Mouse (Mus musculus) left cerebral cortex, adult 2 months (tissue): ENCODE measurements around the gene Pdpk1. TPM values are rescaled to one million over a fixed set of nuclear protein-coding genes. Genes with fewer than 3 reads are reported as not detected.

Experiments
- DNase-seq, 2 experiments: peaks; one replicate each; pipeline ENCODE4 v3.0.0; 2021 to 2022; ENCODE audit warnings: low spot score in 2 of 2, mixed read lengths in 1 of 2; ENCODE audit errors: extremely low spot score in 1 of 2
- H3K27ac ChIP-seq: fragments of 200-600 bp; 2 replicates; pipeline ENCODE4 v1.8.1; 2022
- H3K4me3 ChIP-seq: fragments of 200-600 bp; 2 replicates; pipeline ENCODE4 v1.8.1; 2022
- CTCF ChIP-seq: fragments of 200-600 bp; IDR thresholded peaks from 2 replicates; pipeline ENCODE4 v1.8.1; 2022; ENCODE audit warnings: antibody characterized with exemption, mild to moderate bottlenecking, moderate library complexity
- intact Hi-C: fragments of 180-260 bp; cut with DNase I; formaldehyde crosslinking; loops from one replicate; pipeline ENCODE4 v1.15.1; 2025
- total RNA-seq, 2 experiments: library from RNA; stranded (reverse); gene quantifications; 2 replicates each; pipeline ENCODE4 v1.2.3; 2021

The Pdpk1 gene
- total RNA-seq, 2 experiments from 2014 or later: 114 to 116 TPM

GRCm38 (mm10) chr17:24171738-24172137 lies 21.0 kb upstream of the Pdpk1 start:
- TF ChIP-seq CTCF: no peak
- no peak overlapping the region for H3K4me3 ChIP-seq
- H3K27ac ChIP-seq: no peak overlapping the region
- intact Hi-C loops: loop anchor here (2.0 to 5.0 kb wide), 4 partner anchors 135 to 241 kb away; partner anchors contain the start of genes Abca17, Abca3 and Rnps1
- no peak for DNase-seq

GRCm38 (mm10) chr17:24170729-24171128 lies 20.0 kb upstream of the Pdpk1 start:
- DNase-seq: no peak
- H3K27ac ChIP-seq: peak overlapping the region; percentile 100
- no peak for TF ChIP-seq CTCF
- intact Hi-C loops: loop anchor here (5.0 kb wide), 3 partner anchors 182 to 242 kb away; partner anchors contain the start of genes Abca17, Abca3 and Rnps1
- H3K4me3 ChIP-seq: no peak overlapping the region

- no peak for DNase-seq
- peak overlapping the region; percentile 100 for H3K27ac ChIP-seq
- TF ChIP-seq CTCF: no peak
- intact Hi-C loops: loop anchor here (5.0 kb wide), 3 partner anchors 182 to 242 kb away; partner anchors contain the start of genes Abca17, Abca3 and Rnps1
- H3K4me3 ChIP-seq: peak overlapping the region; percentile 98
Observed at GRCm38 (mm10) chr17:24170125-24170524, 19.4 kb upstream of the Pdpk1 start.

- DNase-seq: peak; percentile 91 to 92
- peak; percentile 45 for TF ChIP-seq CTCF
- H3K27ac ChIP-seq: peak within 1 kb of the TSS; percentile 100
- H3K4me3 ChIP-seq: peak within 1 kb of the TSS; percentile 98
- intact Hi-C loops: loop anchor here (2.0 to 5.0 kb wide), 4 partner anchors 35 to 243 kb away; partner anchors contain the start of genes Abca17, Abca3, Rnps1 and Tbc1d24
Observed at GRCm38 (mm10) chr17:24169317-24170065, 18.8 kb upstream of the Pdpk1 start, which contains the start of gene Atp6v0c. Atp6v0c (minus strand) TSS chr17:24169702.

GRCm38 (mm10) chr17:24168590-24169277 lies 18.0 kb upstream of the Pdpk1 start:
- TF ChIP-seq CTCF: no peak
- peak overlapping the region; percentile 98 for H3K4me3 ChIP-seq
- DNase-seq: peak; percentile 76
- peak overlapping the region; percentile 100 for H3K27ac ChIP-seq
- intact Hi-C loops: loop anchor here (2.0 kb wide), 1 partner anchor 36 kb away; the partner anchor contains the start of gene Tbc1d24

- no peak for DNase-seq
- no peak for TF ChIP-seq CTCF
- intact Hi-C loops: loop anchor here (2.0 kb wide), 1 partner anchor 37 kb away; the partner anchor contains the start of gene Tbc1d24
- Histone ChIP-seq H3K27ac (peak overlapping the region; percentile 100), H3K4me3 (peak overlapping the region; percentile 98)
Observed at GRCm38 (mm10) chr17:24167891-24168505, 17.3 kb upstream of the Pdpk1 start.

GRCm38 (mm10) chr17:24167120-24167519 lies 16.4 kb upstream of the Pdpk1 start:
- H3K4me3 ChIP-seq: peak overlapping the region; percentile 98

GRCm38 (mm10) chr17:24164566-24165259 lies 14.0 kb upstream of the Pdpk1 start:
- Histone ChIP-seq H3K4me3 (no peak overlapping the region), H3K27ac (no peak overlapping the region)
- intact Hi-C loops: no loop called here
- DNase-seq: no peak
- TF ChIP-seq CTCF: no peak; the same call in 1 of the 2 replicates

More at GRCm38 (mm10) chr17:24167120-24167519, 16.4 kb upstream of the Pdpk1 start:
- no peak for DNase-seq
- H3K27ac ChIP-seq: no peak overlapping the region
- TF ChIP-seq CTCF: no peak
- intact Hi-C loops: no loop called here

- no peak for TF ChIP-seq CTCF
- Histone ChIP-seq H3K27ac (peak within 1 kb of the TSS; percentile 95), H3K4me3 (peak within 1 kb of the TSS; percentile 81)
- peak; percentile 97 for DNase-seq
- intact Hi-C loops: no loop called here
Observed at GRCm38 (mm10) chr17:24163176-24163962, 12.6 kb upstream of the Pdpk1 start, which contains the start of gene Amdhd2. Amdhd2 (minus strand) TSS chr17:24163766.

- no peak for DNase-seq
- intact Hi-C loops: no loop called here
- H3K27ac ChIP-seq: peak overlapping the region; percentile 95
Observed at GRCm38 (mm10) chr17:24162584-24163175, 12.0 kb upstream of the Pdpk1 start.

More at GRCm38 (mm10) chr17:24162584-24163175, 12.0 kb upstream of the Pdpk1 start:
- H3K4me3 ChIP-seq: peak overlapping the region; percentile 81
- no peak for TF ChIP-seq CTCF
